Mouse (Mus musculus) embryonic facial prominence, embryonic 15.5 days (tissue): ENCODE measurements at regions not wholly inside any gene's neighbourhood (a gene's known extent, or its start where the extent isn't known, plus 50 kb on each side); places are given as distances from the start of the nearest gene placed in this dataset.

Experiments
- ATAC-seq: fragments of 200-750 bp; cut with Nextera tagmentation; 2 replicates; pipeline ENCODE4 v1.8.0; 2017; ENCODE audit warnings: low read depth, moderate TSS enrichment; ENCODE audit not compliant: insufficient number of reproducible peaks, low FRiP score, low TSS enrichment
- H3K27ac ChIP-seq: fragments of 300-500 bp; sonication (generic); replicated peaks from 2 replicates; pipeline ENCODE4 v1.5.1; 2015; ENCODE audit warnings: mild to moderate bottlenecking, inconsistent platforms
- H3K27me3 ChIP-seq: fragments of 300-500 bp; sonication (generic); 2 replicates; pipeline ENCODE4 v1.6.1; 2015; ENCODE audit warnings: inconsistent platforms
- H3K36me3 ChIP-seq: fragments of 300-500 bp; sonication (generic); 2 replicates; pipeline ENCODE4 v1.6.1; 2015; ENCODE audit warnings: mild to moderate bottlenecking, inconsistent platforms
- H3K4me1 ChIP-seq: fragments of 300-500 bp; sonication (generic); 2 replicates; pipeline ENCODE4 v1.6.1; 2015; ENCODE audit warnings: inconsistent platforms
- H3K4me2 ChIP-seq: fragments of 300-500 bp; sonication (generic); replicated peaks from 2 replicates; pipeline ENCODE4 v1.6.1; 2015; ENCODE audit warnings: mild to moderate bottlenecking, inconsistent platforms
- H3K4me3 ChIP-seq: fragments of 300-500 bp; sonication (generic); replicated peaks from 2 replicates; pipeline ENCODE4 v1.5.1; 2015; ENCODE audit warnings: mild to moderate bottlenecking, inconsistent platforms
- H3K9ac ChIP-seq: fragments of 300-500 bp; sonication (generic); 2 replicates; pipeline ENCODE4 v1.6.1; 2015; ENCODE audit warnings: inconsistent platforms
- H3K9me3 ChIP-seq: fragments of 300-500 bp; sonication (generic); replicated peaks from 2 replicates; pipeline ENCODE4 v1.6.1; 2016; ENCODE audit warnings: inconsistent platforms
- WGBS: fragments of 180-500 bp; shearing (Covaris S2); methylation state at CpG from one replicate; pipeline ENCODE4 v1.1.7; 2015; 5-methylcytosine and 5-hydroxymethylcytosine counted together

GRCm38 (mm10) chr15:24793381-24793780 lies 620.2 kb downstream of the Basp1 start:
- 34% methylated on average over 4 of the region's 4 CpGs for whole genome bisulfite sequencing
- no peak overlapping the region for H3K4me3 ChIP-seq
- H3K9me3 ChIP-seq, result no peaks in the 10 kb centered on the region
- H3K36me3 ChIP-seq, result no peaks in the 10 kb centered on the region
- no peaks in the 10 kb centered on the region; the same call in 1 of the 2 replicates for H3K4me1 ChIP-seq
- peak overlapping the region; percentile 36 for H3K27ac ChIP-seq
- peak; percentile 60; the same call in 1 of the 2 replicates for ATAC-seq
- no peak overlapping the region for H3K4me2 ChIP-seq
- H3K9ac ChIP-seq, result no peak overlapping the region
- no peaks in the 10 kb centered on the region for H3K27me3 ChIP-seq

DNA sequence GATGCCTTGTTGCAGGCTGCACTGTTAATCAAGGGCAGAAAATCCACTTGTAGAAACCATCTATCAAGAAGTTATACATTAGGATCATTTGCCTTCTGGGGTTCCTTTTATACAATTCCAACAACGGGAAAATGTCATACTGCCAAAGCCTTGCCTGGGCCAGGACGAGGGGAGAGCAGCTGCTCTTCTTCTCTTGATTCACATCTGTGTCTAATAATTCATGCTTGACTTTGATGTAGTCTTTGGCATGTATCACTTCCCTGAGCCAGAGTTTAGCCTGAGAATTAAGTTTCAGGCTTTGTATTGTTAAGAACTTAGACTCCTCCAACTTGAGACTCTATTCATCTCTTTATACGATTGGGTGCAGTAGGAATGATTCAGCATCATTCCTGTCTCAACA lies 627.2 kb downstream of the Basp1 start:
- no peak overlapping the region for H3K4me2 ChIP-seq
- H3K4me3 ChIP-seq, result no peak overlapping the region
- peak; percentile 19; the same call in 1 of the 2 replicates for ATAC-seq
- H3K36me3 ChIP-seq, result no peaks in the 10 kb centered on the region
- H3K9ac ChIP-seq, result no peak overlapping the region
- WGBS, result 15% methylated on average over 3 of the region's 3 CpGs
- H3K9me3 ChIP-seq, result no peaks in the 10 kb centered on the region
- no peaks in the 10 kb centered on the region for H3K27me3 ChIP-seq
- no peak overlapping the region for H3K27ac ChIP-seq
- no peaks in the 10 kb centered on the region for H3K4me1 ChIP-seq

DNA sequence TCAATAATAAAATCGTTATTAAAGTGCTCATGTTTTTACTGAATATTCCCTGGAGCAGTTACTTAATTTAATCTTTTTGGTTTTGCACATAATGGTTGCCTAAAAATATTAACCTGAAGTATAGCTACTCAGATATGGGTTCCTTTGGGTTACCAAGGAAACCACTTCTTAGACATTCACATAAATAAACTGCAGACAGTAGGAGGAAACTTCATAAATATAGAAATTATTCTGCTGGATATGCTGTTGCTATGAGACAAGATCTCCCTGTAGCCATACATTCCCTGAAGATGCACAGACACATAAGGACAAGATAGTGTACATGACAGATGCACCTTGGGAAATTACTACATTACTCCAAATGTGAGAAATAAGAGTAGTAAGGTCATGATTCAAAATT lies 635.3 kb downstream of the Basp1 start:
- H3K27ac ChIP-seq, result no peak overlapping the region
- no peaks in the 10 kb centered on the region for H3K36me3 ChIP-seq
- H3K4me2 ChIP-seq, result no peak overlapping the region
- no peak for ATAC-seq
- H3K27me3 ChIP-seq, result no peaks in the 10 kb centered on the region
- no peaks in the 10 kb centered on the region for H3K9me3 ChIP-seq
- H3K4me1 ChIP-seq, result no peaks in the 10 kb centered on the region
- no peak overlapping the region for H3K4me3 ChIP-seq
- H3K9ac ChIP-seq, result no peak overlapping the region
- 75% methylated on average over 1 of the region's 1 CpGs for WGBS

DNA sequence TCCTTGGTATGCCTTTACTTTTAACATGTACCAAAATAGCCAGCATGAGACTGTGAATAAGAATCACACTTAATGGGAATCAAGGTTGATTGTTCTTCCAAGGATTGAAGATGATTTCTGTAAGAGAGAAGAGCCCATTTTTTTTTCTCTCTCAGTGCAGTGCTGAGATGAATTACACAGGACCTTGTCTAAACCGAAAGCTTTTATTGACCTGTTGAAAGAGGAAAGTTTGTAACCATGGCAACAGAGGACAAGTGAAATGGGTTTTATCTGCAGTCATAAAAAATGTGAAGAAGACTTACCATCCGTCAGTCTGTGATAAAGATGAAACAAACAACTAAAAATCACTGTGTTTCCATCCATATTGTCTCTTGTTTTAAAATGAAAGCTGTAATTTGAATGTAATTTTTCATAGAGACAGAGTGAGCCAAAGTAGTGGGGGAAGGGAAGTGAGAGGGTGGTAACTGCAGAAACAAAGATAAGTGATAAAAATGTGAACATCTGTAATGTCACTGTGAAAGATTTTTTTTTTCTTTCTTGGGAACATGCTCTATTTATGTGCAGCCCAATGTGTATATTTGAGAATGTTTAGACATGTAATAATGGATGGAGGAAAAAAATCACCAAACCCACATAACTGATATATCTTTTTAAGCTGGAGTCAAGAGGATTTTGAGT lies 661.9 kb downstream of the Basp1 start:
- WGBS, result 68% methylated on average over 2 of the region's 2 CpGs
- Histone ChIP-seq H3K9ac (no peak overlapping the region), H3K9me3 (no peaks in the 10 kb centered on the region), H3K4me3 (no peak overlapping the region), H3K36me3 (no peaks in the 10 kb centered on the region), H3K27me3 (no peaks in the 10 kb centered on the region), H3K4me2 (no peak overlapping the region), H3K27ac (no peak overlapping the region), H3K4me1 (no peaks in the 10 kb centered on the region)
- ATAC-seq, result no peak

GRCm38 (mm10) chr15:24743240-24743639 lies 670.3 kb downstream of the Basp1 start:
- Histone ChIP-seq H3K9ac (no peak overlapping the region), H3K9me3 (no peaks in the 10 kb centered on the region), H3K4me3 (no peak overlapping the region), H3K27me3 (no peaks in the 10 kb centered on the region), H3K36me3 (no peaks in the 10 kb centered on the region), H3K4me1 (no peaks in the 10 kb centered on the region), H3K4me2 (no peak overlapping the region), H3K27ac (no peak overlapping the region)
- 63% methylated on average over 6 of the region's 6 CpGs for WGBS
- ATAC-seq, result no peak

GRCm38 (mm10) chr15:24725170-24725569 lies 688.4 kb downstream of the Basp1 start:
- Histone ChIP-seq H3K27ac (no peak overlapping the region), H3K4me3 (no peak overlapping the region), H3K36me3 (no peaks in the 10 kb centered on the region), H3K27me3 (no peaks in the 10 kb centered on the region), H3K4me2 (no peak overlapping the region), H3K4me1 (no peaks in the 10 kb centered on the region), H3K9me3 (no peaks in the 10 kb centered on the region), H3K9ac (no peak overlapping the region)
- no peak for ATAC-seq
- 82% methylated on average over 4 of the region's 4 CpGs for WGBS

- H3K27me3 ChIP-seq, result no peaks in the 10 kb centered on the region
- no peak overlapping the region for H3K27ac ChIP-seq
- H3K4me3 ChIP-seq, result no peak overlapping the region
- H3K4me1 ChIP-seq, result no peaks in the 10 kb centered on the region
- H3K4me2 ChIP-seq, result no peak overlapping the region
- 45% methylated on average over 4 of the region's 4 CpGs for WGBS
- no peaks in the 10 kb centered on the region for H3K36me3 ChIP-seq
- ATAC-seq, result no peak
- no peaks in the 10 kb centered on the region for H3K9me3 ChIP-seq
- H3K9ac ChIP-seq, result no peak overlapping the region
These were observed 688.9 kb downstream of the Basp1 start for GRCm38 (mm10) chr15:24724664-24725063.

GRCm38 (mm10) chr15:24720346-24720745 lies 693.2 kb downstream of the Basp1 start:
- no peaks in the 10 kb centered on the region for H3K4me1 ChIP-seq
- no peak overlapping the region for H3K4me2 ChIP-seq
- H3K27ac ChIP-seq, result no peak overlapping the region
- ATAC-seq, result no peak
- no peaks in the 10 kb centered on the region for H3K9me3 ChIP-seq
- no peak overlapping the region for H3K9ac ChIP-seq
- WGBS, result 46% methylated on average over 2 of the region's 2 CpGs
- no peak overlapping the region for H3K4me3 ChIP-seq
- H3K36me3 ChIP-seq, result no peaks in the 10 kb centered on the region
- H3K27me3 ChIP-seq, result no peaks in the 10 kb centered on the region

DNA sequence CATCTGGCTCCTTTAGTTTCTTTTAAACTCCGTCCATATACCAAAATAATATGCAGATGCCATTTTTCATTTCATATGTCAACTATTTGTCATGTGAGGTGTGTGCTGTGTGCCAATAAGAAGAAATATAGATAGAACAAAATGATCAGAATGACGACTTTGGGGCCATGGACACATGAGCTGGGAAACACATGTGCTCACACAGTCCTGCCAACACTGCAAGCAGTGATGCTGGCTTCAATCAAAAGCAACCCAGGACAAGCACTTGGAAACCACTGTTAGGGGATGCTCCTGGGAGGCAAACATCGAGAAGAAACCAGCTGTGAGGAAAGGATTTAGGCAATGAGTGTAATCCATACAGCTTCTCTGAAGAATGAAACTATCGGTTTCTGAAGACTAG lies 731.4 kb downstream of the Basp1 start:
- H3K4me2 ChIP-seq, result no peak overlapping the region
- no peaks in the 10 kb centered on the region for H3K4me1 ChIP-seq
- 55% methylated on average over 4 of the region's 4 CpGs for WGBS
- peak; percentile 77; the same call in 1 of the 2 replicates for ATAC-seq
- no peak overlapping the region for H3K4me3 ChIP-seq
- no peak overlapping the region for H3K9ac ChIP-seq
- H3K27me3 ChIP-seq, result no peaks in the 10 kb centered on the region
- no peaks in the 10 kb centered on the region for H3K9me3 ChIP-seq
- H3K36me3 ChIP-seq, result no peaks in the 10 kb centered on the region
- H3K27ac ChIP-seq, result no peak overlapping the region

- no peak overlapping the region for H3K27ac ChIP-seq
- WGBS, result 71% methylated on average over 1 of the region's 1 CpGs
- no peak overlapping the region for H3K4me2 ChIP-seq
- no peaks in the 10 kb centered on the region for H3K4me1 ChIP-seq
- no peaks in the 10 kb centered on the region for H3K36me3 ChIP-seq
- no peak for ATAC-seq
- H3K9me3 ChIP-seq, result no peaks in the 10 kb centered on the region
- H3K27me3 ChIP-seq, result no peaks in the 10 kb centered on the region
- no peak overlapping the region for H3K4me3 ChIP-seq
- H3K9ac ChIP-seq, result no peak overlapping the region
These were observed 764.6 kb downstream of the Basp1 start for GRCm38 (mm10) chr15:24648938-24649337.

DNA sequence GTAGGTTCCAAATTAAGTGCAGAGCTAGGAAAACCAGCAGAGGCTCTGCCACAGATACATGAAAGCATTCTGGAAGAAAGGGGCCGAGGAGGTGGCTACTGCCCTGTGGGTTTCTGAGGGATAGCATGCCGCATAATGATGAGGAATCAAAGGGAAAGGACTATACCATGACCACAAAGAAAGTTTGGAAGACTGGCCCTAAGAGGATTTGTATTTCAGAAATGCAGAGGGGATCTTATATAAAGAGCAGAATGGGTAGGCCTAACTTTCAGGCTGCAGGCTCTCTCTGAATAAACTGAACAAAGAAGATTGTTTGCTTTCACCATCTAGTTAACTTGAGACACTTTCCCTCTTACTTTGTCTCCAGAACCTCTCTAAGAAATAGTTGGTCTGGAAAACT lies 777.9 kb downstream of the Basp1 start:
- 61% methylated on average over 2 of the region's 2 CpGs for WGBS
- Histone ChIP-seq H3K4me2 (no peak overlapping the region), H3K4me1 (no peaks in the 10 kb centered on the region), H3K36me3 (no peaks in the 10 kb centered on the region), H3K4me3 (no peak overlapping the region), H3K27me3 (no peaks in the 10 kb centered on the region), H3K27ac (no peak overlapping the region), H3K9me3 (no peaks in the 10 kb centered on the region), H3K9ac (no peak overlapping the region)
- no peak for ATAC-seq

DNA sequence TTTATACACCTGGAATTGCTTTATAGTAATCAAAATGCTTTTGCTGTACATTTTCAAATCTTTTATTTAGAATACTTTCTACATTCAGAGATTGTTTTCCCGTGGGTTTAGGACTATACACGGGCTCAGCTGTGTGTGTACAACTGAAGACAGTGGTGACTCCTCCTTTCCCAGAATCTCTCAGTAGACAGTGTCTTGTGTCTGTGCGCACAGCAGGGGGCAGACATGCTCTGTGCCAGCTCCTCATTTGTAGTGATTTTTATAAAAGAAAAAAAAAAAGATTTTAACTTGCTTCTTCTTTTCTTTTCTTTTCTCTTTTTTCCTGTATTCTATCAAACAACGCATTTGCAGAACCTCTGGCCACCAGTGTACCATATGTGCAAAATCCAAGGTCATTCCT lies 817.3 kb downstream of the Basp1 start:
- 23% methylated on average over 4 of the region's 4 CpGs for WGBS
- Histone ChIP-seq H3K27me3 (no peaks in the 10 kb centered on the region), H3K4me3 (no peak overlapping the region), H3K27ac (no peak overlapping the region), H3K4me1 (no peaks in the 10 kb centered on the region), H3K9ac (no peak overlapping the region), H3K9me3 (no peaks in the 10 kb centered on the region), H3K36me3 (no peaks in the 10 kb centered on the region), H3K4me2 (no peak overlapping the region)
- ATAC-seq, result no peak
